ENCODE assay signal across 8 mouse cellular contexts in the genomic region with DNA sequence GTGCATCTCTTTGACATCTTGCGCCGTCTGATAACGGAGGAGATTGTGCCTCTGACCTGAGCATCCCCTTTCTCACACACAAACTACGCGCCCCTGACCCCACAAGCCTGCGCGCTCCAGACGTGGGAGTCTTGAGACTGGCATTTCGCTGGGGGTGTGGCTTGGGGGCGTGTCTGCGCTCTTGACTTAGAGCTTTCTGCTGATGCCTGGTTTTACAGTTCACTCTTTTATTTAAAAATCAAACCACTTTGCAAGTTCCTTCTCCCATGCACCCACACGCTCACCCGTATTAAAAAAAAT.
A peak's percentile ranks its signal among the peaks of the same experiment; 100 is the strongest.
DNase-seq lines count a peak whose midpoint lies in the region; ATAC-seq lines count a peak whose summit lies in the region.
"Not testable (repeated sequence)": the region's sequence is repeated elsewhere in the genome, so short reads cannot be mapped to it uniquely, and the experiment has no call there.

No protein-coding gene starts in this region.

- peak; percentile 48 to 55 for DNase-seq in adrenal gland, adult 18-20 months (ENCODE audit: low spot score in 2 of 2)
- peak; percentile 72 for DNase-seq in embryonic facial prominence, embryonic 10.5 days (ENCODE audit: low spot score)
- peak; percentile 97 for DNase-seq in heart, adult 11 months
- DNase-seq in left cerebral cortex, postnatal 14 days (ENCODE audit: low spot score in 2 of 2), result peak; percentile 50 to 53
- peak; percentile 54 for DNase-seq in right cerebral cortex, adult 18-20 months
- DNase-seq in urinary bladder, postnatal 14 days (ENCODE audit: low spot score), result peak; percentile 65

- H3K9ac ChIP-seq in intestine, embryonic 16.5 days (ENCODE audit: low read depth, low read length), result not testable (repeated sequence)

- H3K36me3 ChIP-seq in embryonic facial prominence, embryonic 10.5 days (replicated peaks); intestine, embryonic 16.5 days (ENCODE audit: control insufficient read depth, insufficient read depth, low read length): not testable (repeated sequence)

- not testable (repeated sequence) for H3K27ac ChIP-seq in embryonic facial prominence, embryonic 10.5 days (replicated peaks); intestine, embryonic 16.5 days (ENCODE audit: low read length)

- intact Hi-C loops in left cerebral cortex, postnatal 14 days (cut with DNase I), result not testable (repeated sequence)

- peak; percentile 68 for ATAC-seq in intestine, embryonic 16.5 days
- peak; percentile 51 for ATAC-seq in megakaryocyte, adult 5-6 weeks (ENCODE audit: poor library complexity, severe bottlenecking)

- H3K9me3 ChIP-seq in embryonic facial prominence, embryonic 10.5 days; intestine, embryonic 16.5 days (ENCODE audit: control insufficient read depth, low read length): not testable (repeated sequence)

- peak overlapping the region; percentile 49 for H3K4me3 ChIP-seq in embryonic facial prominence, embryonic 10.5 days
- H3K4me3 ChIP-seq in intestine, embryonic 16.5 days (ENCODE audit: low read length), result peak overlapping the region; percentile 40

- H3K4me1 ChIP-seq in embryonic facial prominence, embryonic 10.5 days; intestine, embryonic 16.5 days (ENCODE audit: control insufficient read depth, insufficient read depth, low read length): not testable (repeated sequence)

- not testable (repeated sequence) for H3K27me3 ChIP-seq in embryonic facial prominence, embryonic 10.5 days (replicated peaks; ENCODE audit: low read depth, poor library complexity, severe bottlenecking); intestine, embryonic 16.5 days (replicated peaks; ENCODE audit: control insufficient read depth, insufficient read depth, low read length)

- under 1% methylated on average over 13 of the region's 13 CpGs for WGBS in embryonic facial prominence, embryonic 10.5 days
- WGBS in intestine, embryonic 16.5 days, result 0% methylated on average over 10 of the region's 13 CpGs

- H3K4me2 ChIP-seq in intestine, embryonic 16.5 days (ENCODE audit: low read depth, low read length), result peak overlapping the region; percentile 58
